Mouse (Mus musculus) activated CD4-positive, CD25-positive, alpha-beta regulatory T cell, adult 4 months (primary cell): Measurements from ENCODE around the gene Cebpb. TPM values are rescaled to one million over a fixed set of nuclear protein-coding genes. Genes with fewer than 3 reads are reported as not detected.

ENCODE experiments used
- ATAC-seq: one replicate; pipeline ENCODE4 v1.8.0; 2017
- polyA plus RNA-seq, 2 experiments: library from polyadenylated mRNA; unstranded; fragments of 100-300 nt; shearing (Covaris generic); gene quantifications; one replicate each; pipeline ENCODE4 v1.2.1; 2017

Cebpb gene
- polyA plus RNA-seq, 2 experiments from 2014 or later: 0.32 to 2.6 TPM

DNA sequence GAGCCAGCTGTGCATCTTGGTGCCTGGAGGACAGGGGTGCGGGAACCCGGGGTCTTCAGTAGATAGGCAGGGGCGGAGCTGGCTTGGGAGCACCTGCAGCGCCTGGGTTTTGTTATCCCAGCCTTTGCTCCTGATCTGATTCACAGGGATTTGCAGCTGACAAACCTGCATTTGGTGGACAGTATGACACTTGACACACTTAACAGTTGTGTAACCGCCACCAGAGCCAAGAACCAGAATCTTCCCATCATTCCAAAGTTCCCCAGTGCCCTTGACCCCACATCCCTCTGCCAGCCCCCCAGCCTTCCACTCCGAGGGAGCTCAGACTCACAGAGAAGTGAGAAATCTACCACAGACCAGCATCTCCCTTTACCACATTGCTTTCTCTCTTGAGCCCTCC is 33.8 kb downstream of the Cebpb start:
- no peak for ATAC-seq

DNA sequence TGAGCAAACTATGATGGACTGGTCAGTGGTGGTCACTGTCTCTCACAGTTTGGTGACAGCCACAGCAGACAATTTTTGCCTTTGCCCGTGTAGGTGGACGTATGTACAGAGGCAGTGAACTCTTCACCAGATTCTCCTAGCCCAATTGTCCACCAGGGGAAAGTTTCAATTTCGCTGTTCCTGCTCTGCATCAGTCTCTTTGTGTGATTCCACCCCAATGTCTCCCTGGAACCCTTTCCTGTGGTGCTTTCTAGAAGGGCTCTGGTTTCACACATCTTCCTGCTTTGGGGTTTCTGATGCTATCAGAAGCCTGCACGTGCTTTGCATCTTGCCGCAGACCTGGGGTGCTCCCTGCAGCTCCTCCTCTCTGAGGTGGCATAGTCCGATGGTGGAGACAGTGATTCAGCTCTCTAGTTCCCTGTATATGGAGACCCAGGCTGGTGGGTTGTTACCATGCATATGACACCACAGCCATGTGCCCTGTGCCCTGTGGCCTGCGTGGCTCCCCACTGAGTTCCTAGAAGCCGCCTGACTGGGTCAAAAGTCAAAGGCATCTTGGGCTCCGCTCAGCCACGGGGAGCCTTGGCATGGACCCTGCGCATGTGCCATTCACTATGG is 35.0 kb downstream of the Cebpb start:
- ATAC-seq: peak; percentile 65

DNA sequence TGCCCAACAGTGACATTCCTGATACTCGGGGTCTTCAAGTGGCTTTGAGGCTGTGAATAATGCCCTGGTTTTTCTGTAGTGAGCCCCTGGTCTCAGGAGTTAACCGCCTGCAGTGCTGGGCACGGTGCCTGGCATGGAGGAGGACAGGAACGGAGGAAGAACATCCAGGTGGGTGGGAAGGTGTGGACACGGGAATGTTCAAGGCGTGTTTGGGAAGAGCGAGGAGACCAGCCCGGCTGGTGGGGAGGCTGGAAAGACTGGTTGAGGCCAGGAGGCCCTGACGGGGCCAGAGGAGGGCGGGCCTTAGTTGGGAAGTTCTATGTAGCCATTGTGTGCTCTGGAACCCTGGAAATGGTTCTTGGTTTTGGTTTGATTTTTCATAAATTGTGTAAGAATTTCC is 37.2 kb downstream of the Cebpb start:
- no peak for ATAC-seq

DNA sequence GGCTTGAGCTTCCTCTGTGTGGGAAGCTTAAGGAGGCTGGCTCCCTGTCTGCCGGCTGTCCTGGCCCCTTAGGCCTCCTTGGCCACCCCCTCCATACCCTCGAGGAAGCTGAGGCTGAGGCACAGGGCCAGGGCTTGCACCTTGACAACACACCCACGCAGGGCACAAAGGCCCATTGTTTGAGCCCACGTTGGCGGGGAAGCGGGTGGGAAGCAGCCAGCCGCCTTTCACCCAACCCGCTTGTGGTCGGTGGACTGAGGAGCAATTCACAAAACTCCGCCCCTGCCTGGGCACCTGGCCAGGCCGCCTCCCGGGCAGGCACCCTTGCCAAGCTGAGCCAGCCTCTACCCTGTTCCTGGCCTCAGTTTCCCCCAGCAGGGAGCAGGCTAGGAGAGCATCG is 38.4 kb downstream of the Cebpb start:
- ATAC-seq: no peak

DNA sequence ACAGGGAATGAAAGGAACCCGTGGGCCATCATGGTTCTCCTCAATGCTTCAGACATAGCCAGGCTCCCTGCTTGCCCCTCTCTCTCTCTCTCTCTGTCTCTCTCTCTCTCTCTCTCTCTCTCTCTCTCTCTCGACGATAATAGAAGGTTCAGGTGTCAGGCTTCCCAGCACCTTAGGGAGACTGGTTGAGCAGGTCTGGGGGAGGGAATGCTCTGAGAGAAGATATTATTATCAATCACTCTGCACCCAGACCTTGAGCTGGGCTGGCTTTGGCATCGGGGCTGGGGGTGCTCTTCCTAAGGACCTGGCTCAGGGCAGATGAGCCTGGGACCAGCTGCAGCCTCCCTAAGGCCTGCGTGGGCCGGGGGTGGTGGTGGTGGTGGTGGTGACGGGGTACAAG is 41.3 kb downstream of the Cebpb start:
- ATAC-seq: no peak

DNA sequence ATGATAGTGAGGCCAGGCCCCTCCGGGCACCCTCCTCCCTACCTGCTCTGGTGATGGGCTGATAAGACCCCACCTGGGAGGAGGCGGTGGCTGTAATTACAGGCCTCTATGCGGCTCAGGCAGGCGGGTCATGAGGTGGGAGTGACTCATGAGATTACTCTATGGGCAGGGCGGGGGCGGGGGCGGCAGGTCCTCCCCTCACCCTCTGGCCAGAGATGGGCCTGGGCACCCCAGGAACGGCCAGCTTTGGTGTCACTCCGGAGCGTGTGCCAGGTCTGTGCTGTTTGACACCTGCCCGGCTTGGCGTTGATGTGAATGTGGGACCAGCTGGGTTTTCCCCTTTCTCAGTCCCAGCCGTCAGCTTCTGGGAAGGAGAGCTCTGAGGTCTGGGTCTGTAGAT is 42.4 kb downstream of the Cebpb start:
- no peak for ATAC-seq

DNA sequence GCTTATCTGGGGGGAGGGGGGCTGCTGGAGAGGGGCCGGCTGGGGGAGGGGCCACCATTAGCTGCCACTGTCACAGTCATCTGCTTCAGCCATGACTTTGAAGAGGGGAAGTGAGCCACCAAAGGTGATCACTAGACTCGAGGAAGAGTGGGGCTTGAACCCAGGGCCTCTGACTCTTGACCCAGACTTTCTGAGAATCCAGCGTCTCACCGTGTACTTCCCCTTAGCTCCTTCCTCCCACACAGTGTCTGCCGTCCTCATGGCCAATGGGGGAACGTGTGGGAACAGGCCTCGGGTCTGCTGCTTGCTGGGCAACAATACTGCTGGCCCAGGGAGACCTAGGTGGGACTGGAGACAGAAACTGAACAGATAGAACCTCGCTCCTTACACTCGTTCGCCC is 46.1 kb downstream of the Cebpb start:
- no peak for ATAC-seq

DNA sequence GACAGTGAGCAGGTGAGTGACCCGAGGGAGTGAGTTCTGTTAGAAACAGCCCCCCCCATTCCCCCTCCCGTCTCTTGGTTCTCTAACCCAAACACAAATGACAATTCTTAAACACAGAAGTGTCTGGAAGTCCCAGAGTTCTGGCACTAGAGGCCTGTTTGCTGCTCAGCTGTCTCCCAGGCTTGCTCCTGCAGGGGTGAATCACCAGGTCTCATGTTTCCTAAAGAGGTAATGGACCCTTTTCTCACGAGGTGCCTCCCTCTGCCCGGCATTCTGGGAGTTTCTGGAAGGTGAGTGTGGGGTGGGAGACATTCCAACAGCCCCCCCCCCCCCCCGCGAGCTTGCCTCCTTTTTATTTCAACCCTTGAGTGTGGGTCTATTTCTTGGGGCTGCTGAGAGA is 50.3 kb downstream of the Cebpb start:
- no peak for ATAC-seq

Other genes starting within 250 kb of the Cebpb start
- 100 to 1,000 TPM; 168 to 181 TPM for gene Rnf114, start 196.3 kb upstream of the Cebpb start, polyA plus RNA-seq
- 10 to 100 TPM in 1 of 2 experiments, 1 to 10 TPM in 1; 7.4 to 11.7 TPM for gene Spata2, start 196.0 kb upstream of the Cebpb start, polyA plus RNA-seq
- gene Snai1, start 150.7 kb upstream of the Cebpb start, polyA plus RNA-seq: not detected
- gene Ube2v1, start 56.8 kb upstream of the Cebpb start, polyA plus RNA-seq: 100 to 1,000 TPM; 308 to 398 TPM
- not detected for gene Gm20431, start 27.4 kb upstream of the Cebpb start, polyA plus RNA-seq
- 10 to 100 TPM; 12.6 to 13.5 TPM for gene Tmem189, start 907 bp downstream of the Cebpb start, polyA plus RNA-seq
- gene Ptpn1, start 243.1 kb downstream of the Cebpb start, polyA plus RNA-seq: 100 to 1,000 TPM; 146 to 155 TPM